Mouse (Mus musculus): ENCODE measurements around the gene Usp24. TPM values are rescaled to one million over a fixed set of nuclear protein-coding genes. Genes with fewer than 3 reads are reported as not detected.

The Usp24 gene
- polyA plus RNA-seq, 1 experiment from 2014 or later: 10.8 TPM

GRCm38 (mm10) chr4:106378839-106379572 is 63.0 kb downstream of the Usp24 start:
- Histone ChIP-seq H3K4me3 (no peak overlapping the region), H3K36me3 (peaks cover 69% of the 10 kb centered on the region), H3K9me3 (no peaks in the 10 kb centered on the region), H3K27ac (replicated peaks) (no peak overlapping the region), H3K27me3 (no peaks in the 10 kb centered on the region), H3K4me1 (no peaks in the 10 kb centered on the region), H3K4me2 (replicated peaks) (no peak overlapping the region), H3K9ac (replicated peaks) (no peak overlapping the region)
- 85% methylated on average over 14 of the region's 14 CpGs for WGBS
- ATAC-seq (ENCODE audit: low FRiP score, low read depth): no peak

- Histone ChIP-seq H3K9ac (replicated peaks) (no peak overlapping the region), H3K4me3 (no peak overlapping the region), H3K27me3 (no peaks in the 10 kb centered on the region), H3K36me3 (peaks cover 77% of the 10 kb centered on the region), H3K27ac (replicated peaks) (no peak overlapping the region), H3K4me1 (no peaks in the 10 kb centered on the region), H3K4me2 (replicated peaks) (no peak overlapping the region), H3K9me3 (no peaks in the 10 kb centered on the region)
- WGBS: 89% methylated on average over 5 of the region's 5 CpGs
- ATAC-seq (ENCODE audit: low FRiP score, low read depth): no peak
These were observed 65.1 kb downstream of the Usp24 start for GRCm38 (mm10) chr4:106381131-106381530.

GRCm38 (mm10) chr4:106389908-106390307 is 73.9 kb downstream of the Usp24 start:
- Histone ChIP-seq H3K4me2 (replicated peaks) (no peak overlapping the region), H3K27me3 (no peaks in the 10 kb centered on the region), H3K27ac (replicated peaks) (no peak overlapping the region), H3K4me1 (no peaks in the 10 kb centered on the region), H3K4me3 (no peak overlapping the region), H3K9ac (replicated peaks) (no peak overlapping the region), H3K36me3 (peaks cover 73% of the 10 kb centered on the region), H3K9me3 (no peaks in the 10 kb centered on the region)
- ATAC-seq (ENCODE audit: low FRiP score, low read depth): no peak
- 83% methylated on average over 3 of the region's 3 CpGs for WGBS

- WGBS: 80% methylated on average over 14 of the region's 14 CpGs
- Histone ChIP-seq H3K9me3 (no peaks in the 10 kb centered on the region), H3K4me2 (replicated peaks) (no peak overlapping the region), H3K27me3 (no peaks in the 10 kb centered on the region), H3K27ac (replicated peaks) (no peak overlapping the region), H3K4me1 (no peaks in the 10 kb centered on the region), H3K9ac (replicated peaks) (no peak overlapping the region), H3K36me3 (peaks cover 79% of the 10 kb centered on the region), H3K4me3 (no peak overlapping the region)
- ATAC-seq (ENCODE audit: low FRiP score, low read depth): no peak
These were observed 93.6 kb downstream of the Usp24 start for GRCm38 (mm10) chr4:106409621-106410020.

GRCm38 (mm10) chr4:106419256-106419655 is 103.2 kb downstream of the Usp24 start:
- ATAC-seq (ENCODE audit: low FRiP score, low read depth): no peak
- Histone ChIP-seq H3K9me3 (no peaks in the 10 kb centered on the region), H3K4me1 (no peaks in the 10 kb centered on the region), H3K4me3 (no peak overlapping the region), H3K36me3 (peaks cover 74% of the 10 kb centered on the region), H3K27me3 (no peaks in the 10 kb centered on the region), H3K27ac (replicated peaks) (no peak overlapping the region), H3K4me2 (replicated peaks) (no peak overlapping the region), H3K9ac (replicated peaks) (no peak overlapping the region)
- 88% methylated on average over 3 of the region's 3 CpGs for WGBS

GRCm38 (mm10) chr4:106419791-106420190 is 103.8 kb downstream of the Usp24 start:
- WGBS: 94% methylated on average over 6 of the region's 6 CpGs
- no peak overlapping the region for H3K9ac ChIP-seq (replicated peaks)
- H3K4me1 ChIP-seq: no peaks in the 10 kb centered on the region
- no peak overlapping the region for H3K27ac ChIP-seq (replicated peaks)
- no peaks in the 10 kb centered on the region for H3K9me3 ChIP-seq
- H3K27me3 ChIP-seq: no peaks in the 10 kb centered on the region
- no peak for ATAC-seq (ENCODE audit: low FRiP score, low read depth)
- H3K36me3 ChIP-seq: peaks cover 77% of the 10 kb centered on the region
- H3K4me2 ChIP-seq (replicated peaks): no peak overlapping the region
- H3K4me3 ChIP-seq: no peak overlapping the region

- peaks cover 72% of the 10 kb centered on the region for H3K36me3 ChIP-seq
- no peak overlapping the region for H3K27ac ChIP-seq (replicated peaks)
- no peak overlapping the region for H3K4me3 ChIP-seq
- 96% methylated on average over 3 of the region's 3 CpGs for WGBS
- no peak overlapping the region for H3K4me2 ChIP-seq (replicated peaks)
- no peaks in the 10 kb centered on the region for H3K9me3 ChIP-seq
- H3K27me3 ChIP-seq: no peaks in the 10 kb centered on the region
- no peak overlapping the region for H3K9ac ChIP-seq (replicated peaks)
- no peaks in the 10 kb centered on the region for H3K4me1 ChIP-seq
- no peak for ATAC-seq (ENCODE audit: low FRiP score, low read depth)
These were observed 106.6 kb downstream of the Usp24 start for GRCm38 (mm10) chr4:106422597-106422996.

GRCm38 (mm10) chr4:106424560-106424959 is 108.5 kb downstream of the Usp24 start:
- H3K36me3 ChIP-seq: peaks cover 68% of the 10 kb centered on the region

GRCm38 (mm10) chr4:106426286-106426685 is 110.3 kb downstream of the Usp24 start:
- H3K4me2 ChIP-seq (replicated peaks): no peak overlapping the region
- no peak overlapping the region for H3K9ac ChIP-seq (replicated peaks)

More at GRCm38 (mm10) chr4:106424560-106424959, 108.5 kb downstream of the Usp24 start:
- no peak overlapping the region for H3K9ac ChIP-seq (replicated peaks)
- 83% methylated on average over 1 of the region's 1 CpGs for WGBS
- ATAC-seq (ENCODE audit: low FRiP score, low read depth): no peak
- no peaks in the 10 kb centered on the region for H3K4me1 ChIP-seq
- no peak overlapping the region for H3K4me3 ChIP-seq
- H3K4me2 ChIP-seq (replicated peaks): no peak overlapping the region
- no peak overlapping the region for H3K27ac ChIP-seq (replicated peaks)
- H3K27me3 ChIP-seq: no peaks in the 10 kb centered on the region
- H3K9me3 ChIP-seq: no peaks in the 10 kb centered on the region

GRCm38 (mm10) chr4:106428616-106429015 is 112.6 kb downstream of the Usp24 start:
- no peak for ATAC-seq (ENCODE audit: low FRiP score, low read depth)

More at GRCm38 (mm10) chr4:106426286-106426685, 110.3 kb downstream of the Usp24 start:
- H3K4me3 ChIP-seq: no peak overlapping the region
- no peaks in the 10 kb centered on the region for H3K27me3 ChIP-seq
- H3K9me3 ChIP-seq: no peaks in the 10 kb centered on the region
- H3K36me3 ChIP-seq: peaks cover 66% of the 10 kb centered on the region
- no peak overlapping the region for H3K27ac ChIP-seq (replicated peaks)
- WGBS: 69% methylated on average over 5 of the region's 5 CpGs
- no peaks in the 10 kb centered on the region for H3K4me1 ChIP-seq
- ATAC-seq (ENCODE audit: low FRiP score, low read depth): no peak

GRCm38 (mm10) chr4:106429106-106429505 is 113.1 kb downstream of the Usp24 start:
- H3K36me3 ChIP-seq: peaks cover 65% of the 10 kb centered on the region
- no peaks in the 10 kb centered on the region for H3K27me3 ChIP-seq
- no peak overlapping the region for H3K27ac ChIP-seq (replicated peaks)
- 83% methylated on average over 7 of the region's 7 CpGs for WGBS
- H3K9ac ChIP-seq (replicated peaks): no peak overlapping the region
- no peak for ATAC-seq (ENCODE audit: low FRiP score, low read depth)
- H3K4me2 ChIP-seq (replicated peaks): no peak overlapping the region
- no peaks in the 10 kb centered on the region for H3K9me3 ChIP-seq
- H3K4me1 ChIP-seq: no peaks in the 10 kb centered on the region
- H3K4me3 ChIP-seq: no peak overlapping the region

More at GRCm38 (mm10) chr4:106428616-106429015, 112.6 kb downstream of the Usp24 start:
- H3K36me3 ChIP-seq: peaks cover 64% of the 10 kb centered on the region
- no peaks in the 10 kb centered on the region for H3K4me1 ChIP-seq
- H3K9me3 ChIP-seq: no peaks in the 10 kb centered on the region
- H3K27me3 ChIP-seq: no peaks in the 10 kb centered on the region
- no peak overlapping the region for H3K4me3 ChIP-seq
- no peak overlapping the region for H3K9ac ChIP-seq (replicated peaks)
- H3K27ac ChIP-seq (replicated peaks): no peak overlapping the region
- H3K4me2 ChIP-seq (replicated peaks): no peak overlapping the region
- 93% methylated on average over 6 of the region's 6 CpGs for WGBS

- WGBS: 96% methylated on average over 5 of the region's 5 CpGs
- no peak overlapping the region for H3K9ac ChIP-seq (replicated peaks)
- no peak overlapping the region for H3K4me2 ChIP-seq (replicated peaks)
- no peaks in the 10 kb centered on the region for H3K9me3 ChIP-seq
- no peaks in the 10 kb centered on the region for H3K27me3 ChIP-seq
- peaks cover 58% of the 10 kb centered on the region for H3K36me3 ChIP-seq
- H3K4me1 ChIP-seq: no peaks in the 10 kb centered on the region
- H3K4me3 ChIP-seq: no peak overlapping the region
- no peak overlapping the region for H3K27ac ChIP-seq (replicated peaks)
- ATAC-seq (ENCODE audit: low FRiP score, low read depth): no peak
These were observed 114.4 kb downstream of the Usp24 start for GRCm38 (mm10) chr4:106430431-106430830.

GRCm38 (mm10) chr4:106435426-106435825 is 119.4 kb downstream of the Usp24 start:
- Histone ChIP-seq H3K9me3 (no peaks in the 10 kb centered on the region), H3K27me3 (no peaks in the 10 kb centered on the region), H3K27ac (replicated peaks) (no peak overlapping the region), H3K36me3 (peaks cover 73% of the 10 kb centered on the region), H3K4me2 (replicated peaks) (no peak overlapping the region), H3K4me3 (no peak overlapping the region), H3K9ac (replicated peaks) (no peak overlapping the region), H3K4me1 (no peaks in the 10 kb centered on the region)
- 98% methylated on average over 2 of the region's 2 CpGs for WGBS
- no peak for ATAC-seq (ENCODE audit: low FRiP score, low read depth)

All from midbrain, embryonic 12.5 days (tissue).